Mouse (Mus musculus) midbrain, postnatal 0 days (tissue): ENCODE measurements around the gene Ubqln5. TPM values are rescaled to one million over a fixed set of nuclear protein-coding genes. Genes with fewer than 3 reads are reported as not detected.

Source experiments
- ATAC-seq: fragments of 200-750 bp; cut with Nextera tagmentation; 2 replicates; pipeline ENCODE4 v1.8.0; 2017; ENCODE audit warnings: moderate number of reproducible peaks, mild to moderate bottlenecking, moderate TSS enrichment, moderate library complexity; ENCODE audit not compliant: low FRiP score
- DNase-seq: peaks from one replicate; pipeline ENCODE4 v3.0.0-alpha.2; 2015; ENCODE audit warnings: low spot score
- H3K27ac ChIP-seq: fragments of 300-500 bp; sonication (generic); 2 replicates; pipeline ENCODE4 v1.5.1; 2014; ENCODE audit warnings: low read depth, mild to moderate bottlenecking, low read length, mixed read lengths
- H3K27me3 ChIP-seq: fragments of 300-500 bp; sonication (generic); 2 replicates; pipeline ENCODE4 v1.6.1; 2014; ENCODE audit warnings: low read length, control low read depth, mixed read lengths; ENCODE audit not compliant: insufficient read depth
- H3K36me3 ChIP-seq: fragments of 300-500 bp; sonication (generic); 2 replicates; pipeline ENCODE4 v1.6.1; 2014; ENCODE audit warnings: low read length, control low read depth, mixed read lengths; ENCODE audit not compliant: insufficient read depth
- H3K4me1 ChIP-seq: fragments of 300-500 bp; sonication (generic); 2 replicates; pipeline ENCODE4 v1.6.1; 2014; ENCODE audit warnings: mild to moderate bottlenecking, control low read depth, antibody characterized with exemption, low read length, mixed read lengths; ENCODE audit not compliant: insufficient read depth
- H3K4me2 ChIP-seq: fragments of 300-500 bp; sonication (generic); 2 replicates; pipeline ENCODE4 v1.6.1; 2014; ENCODE audit warnings: low read depth, mild to moderate bottlenecking, low read length, mixed read lengths; ENCODE audit not compliant: poor library complexity, severe bottlenecking
- H3K4me3 ChIP-seq: fragments of 300-500 bp; sonication (generic); 2 replicates; pipeline ENCODE4 v1.5.1; 2014; ENCODE audit warnings: low read depth, mild to moderate bottlenecking, low read length, moderate library complexity
- H3K9ac ChIP-seq: fragments of 300-500 bp; sonication (generic); replicated peaks from 2 replicates; pipeline ENCODE4 v1.6.1; 2014; ENCODE audit warnings: mild to moderate bottlenecking, low read length, moderate library complexity, mixed read lengths; ENCODE audit not compliant: poor library complexity, severe bottlenecking
- H3K9me3 ChIP-seq: fragments of 300-500 bp; sonication (generic); 2 replicates; pipeline ENCODE4 v1.6.1; 2016; ENCODE audit warnings: low read length, control low read depth
- CTCF ChIP-seq: IDR thresholded peaks from 2 replicates; pipeline ENCODE4 v1.5.1; 2016; ENCODE audit warnings: antibody characterized with exemption, mild to moderate bottlenecking
- WGBS: fragments of 180-500 bp; shearing (Covaris S2); extraction: QIAGEN DNeasy Blood & Tissue Kit; methylation state at CpG from one replicate; pipeline ENCODE4 v1.1.7; 2014; 5-methylcytosine and 5-hydroxymethylcytosine counted together
- polyA plus RNA-seq: library from polyadenylated mRNA; unstranded; fragments of >200 nt; fragmentation: Nextera tagmentation; extraction: Ambion mirVana; gene quantifications from 2 replicates; pipeline ENCODE4 v1.2.1, GENCODE M21; 2015
- total RNA-seq: library from RNA; depleted of rRNA; stranded (reverse); fragments of >200 nt; gene quantifications from 2 replicates; pipeline ENCODE4 v1.2.3, GENCODE M21; 2014; rRNA removed

The Ubqln5 gene
- not detected in 2 replicates for total RNA-seq
- polyA plus RNA-seq, result not detected in 2 replicates

- no peaks in the 10 kb centered on the region for H3K4me1 ChIP-seq
- H3K9ac ChIP-seq, result no peak within 1 kb of the TSS
- H3K4me2 ChIP-seq, result no peak within 1 kb of the TSS
These were observed at the start of gene Ubqln5 for GRCm38 (mm10) chr7:104129726-104130125. TSS of gene Ubqln5 (minus strand) at chr7:104129826.

GRCm38 (mm10) chr7:104179074-104179473 is 49.4 kb upstream of the Ubqln5 start:
- Histone ChIP-seq H3K27ac (no peak overlapping the region), H3K27me3 (no peaks in the 10 kb centered on the region), H3K9ac (no peak overlapping the region), H3K9me3 (no peaks in the 10 kb centered on the region), H3K4me2 (no peak overlapping the region), H3K4me1 (no peaks in the 10 kb centered on the region), H3K4me3 (no peak overlapping the region), H3K36me3 (no peaks in the 10 kb centered on the region)
- no peak for TF ChIP-seq CTCF
- WGBS, result 63% methylated on average over 1 of the region's 1 CpGs
- ATAC-seq, result no peak
- DNase-seq, result no peak

More at GRCm38 (mm10) chr7:104129726-104130125, at the start of gene Ubqln5:
- Histone ChIP-seq H3K27ac (no peak within 1 kb of the TSS), H3K9me3 (no peaks in the 10 kb centered on the region), H3K4me3 (no peak within 1 kb of the TSS), H3K27me3 (no peaks in the 10 kb centered on the region), H3K36me3 (no peaks in the 10 kb centered on the region)
- ATAC-seq (no peak), DNase-seq (no peak)
- WGBS, result 97% methylated on average over 5 of the region's 5 CpGs
- no peak for TF ChIP-seq CTCF

GRCm38 (mm10) chr7:104178422-104179054 is 48.9 kb upstream of the Ubqln5 start:
- H3K4me1 ChIP-seq, result no peaks in the 10 kb centered on the region
- no peaks in the 10 kb centered on the region for H3K27me3 ChIP-seq
- H3K9me3 ChIP-seq, result no peaks in the 10 kb centered on the region
- WGBS, result 62% methylated on average over 5 of the region's 5 CpGs
- DNase-seq (peak; percentile 6), ATAC-seq (no peak)
- H3K36me3 ChIP-seq, result no peaks in the 10 kb centered on the region
- H3K27ac ChIP-seq, result no peak overlapping the region
- no peak overlapping the region for H3K9ac ChIP-seq
- H3K4me2 ChIP-seq, result no peak overlapping the region
- no peak for TF ChIP-seq CTCF
- no peak overlapping the region for H3K4me3 ChIP-seq

DNA sequence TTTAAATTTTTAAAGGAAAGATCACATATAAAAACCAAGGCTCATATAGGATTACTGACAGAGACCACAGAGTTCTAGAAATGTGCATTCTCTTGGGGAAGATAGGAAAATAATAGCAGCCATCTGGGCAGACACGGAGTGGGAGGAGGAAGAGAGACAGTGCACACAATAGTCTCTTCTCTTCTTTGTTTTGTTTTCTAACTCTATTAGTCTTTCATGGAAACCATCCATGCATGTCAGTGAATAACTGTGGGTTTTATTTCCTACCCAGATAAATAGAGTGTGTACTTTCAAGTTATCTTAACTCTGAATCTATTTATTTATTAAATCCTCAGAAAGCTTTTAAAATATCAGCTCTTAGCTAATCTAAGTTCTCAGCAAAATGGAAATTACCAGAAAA is 45.5 kb upstream of the Ubqln5 start:
- Histone ChIP-seq H3K27me3 (no peaks in the 10 kb centered on the region), H3K27ac (no peak overlapping the region), H3K36me3 (no peaks in the 10 kb centered on the region), H3K9ac (no peak overlapping the region), H3K4me1 (no peaks in the 10 kb centered on the region), H3K4me3 (no peak overlapping the region), H3K9me3 (no peaks in the 10 kb centered on the region), H3K4me2 (no peak overlapping the region)
- no peak for ATAC-seq
- TF ChIP-seq CTCF, result no peak
- 26% methylated on average over 1 of the region's 1 CpGs for WGBS
- no peak for DNase-seq

GRCm38 (mm10) chr7:104169634-104170204 is 40.1 kb upstream of the Ubqln5 start:
- no peaks in the 10 kb centered on the region for H3K27me3 ChIP-seq
- ATAC-seq, result no peak
- no peak overlapping the region for H3K4me3 ChIP-seq
- H3K36me3 ChIP-seq, result no peaks in the 10 kb centered on the region
- no peak for DNase-seq
- WGBS, result 77% methylated on average over 6 of the region's 6 CpGs
- H3K4me2 ChIP-seq, result no peak overlapping the region
- no peak overlapping the region for H3K9ac ChIP-seq
- no peaks in the 10 kb centered on the region for H3K4me1 ChIP-seq
- H3K9me3 ChIP-seq, result no peaks in the 10 kb centered on the region
- no peak overlapping the region for H3K27ac ChIP-seq
- no peak for TF ChIP-seq CTCF

GRCm38 (mm10) chr7:104167105-104167504 is 37.5 kb upstream of the Ubqln5 start:
- H3K9me3 ChIP-seq, result no peaks in the 10 kb centered on the region

More at GRCm38 (mm10) chr7:104167105-104167504, 37.5 kb upstream of the Ubqln5 start:
- no peak overlapping the region for H3K27ac ChIP-seq
- no peaks in the 10 kb centered on the region for H3K4me1 ChIP-seq
- H3K27me3 ChIP-seq, result no peaks in the 10 kb centered on the region
- TF ChIP-seq CTCF, result peak; percentile 15; the same call in 1 of the 2 replicates
- H3K36me3 ChIP-seq, result no peaks in the 10 kb centered on the region
- H3K4me3 ChIP-seq, result no peak overlapping the region
- no peak overlapping the region for H3K9ac ChIP-seq
- WGBS, result 80% methylated on average over 6 of the region's 6 CpGs
- no peak overlapping the region for H3K4me2 ChIP-seq
- ATAC-seq, result no peak
- DNase-seq, result no peak
